Mouse (Mus musculus) intestine, postnatal 0 days (tissue): ENCODE data around the gene Crabp2. TPM values are rescaled to one million over a fixed set of nuclear protein-coding genes. Genes with fewer than 3 reads are reported as not detected.
A peak's percentile ranks its signal among the peaks of the same experiment; 100 is the strongest.

Experiments
- ATAC-seq: fragments of 200-750 bp; cut with Nextera tagmentation; 2 replicates; pipeline ENCODE4 v1.8.0; 2017; ENCODE audit warnings: mild to moderate bottlenecking, moderate TSS enrichment, moderate library complexity
- H3K27ac ChIP-seq: fragments of 300-500 bp; sonication (generic); 2 replicates; pipeline ENCODE4 v1.5.1; 2014; ENCODE audit warnings: mild to moderate bottlenecking, low read depth, low read length, moderate library complexity
- H3K27me3 ChIP-seq: fragments of 300-500 bp; sonication (generic); replicated peaks from 2 replicates; pipeline ENCODE4 v1.6.1; 2014; ENCODE audit warnings: low read length, mixed read lengths; ENCODE audit not compliant: control insufficient read depth, insufficient read depth
- H3K36me3 ChIP-seq: fragments of 300-500 bp; sonication (generic); 2 replicates; pipeline ENCODE4 v1.6.1; 2014; ENCODE audit warnings: mild to moderate bottlenecking, moderate library complexity; ENCODE audit not compliant: control insufficient read depth, insufficient read depth
- H3K4me1 ChIP-seq: fragments of 300-500 bp; sonication (generic); replicated peaks from 2 replicates; pipeline ENCODE4 v1.6.1; 2014; ENCODE audit warnings: antibody characterized with exemption, low read length, mixed read lengths; ENCODE audit not compliant: control insufficient read depth, insufficient read depth
- H3K4me2 ChIP-seq: fragments of 300-500 bp; sonication (generic); replicated peaks from 2 replicates; pipeline ENCODE4 v1.6.1; 2014; ENCODE audit warnings: low read depth, mild to moderate bottlenecking, moderate library complexity
- H3K4me3 ChIP-seq: fragments of 300-500 bp; sonication (generic); 2 replicates; pipeline ENCODE4 v1.5.1; 2014; ENCODE audit warnings: low read depth, low read length
- H3K9ac ChIP-seq: fragments of 300-500 bp; sonication (generic); 2 replicates; pipeline ENCODE4 v1.6.1; 2014; ENCODE audit warnings: mild to moderate bottlenecking, low read depth, low read length
- H3K9me3 ChIP-seq: fragments of 300-500 bp; sonication (generic); 2 replicates; pipeline ENCODE4 v1.6.1; 2016; ENCODE audit warnings: mixed run types; ENCODE audit not compliant: control insufficient read depth
- CTCF ChIP-seq: sonication (generic); IDR thresholded peaks from 2 replicates; pipeline ENCODE4 v1.5.1; 2016; ENCODE audit warnings: low read depth, mild to moderate bottlenecking, control low read depth, antibody characterized with exemption, moderate library complexity
- WGBS: fragments of 180-500 bp; shearing (Covaris S2); extraction: QIAGEN DNeasy Blood & Tissue Kit; methylation state at CpG from one replicate; pipeline ENCODE4 v1.1.7; 2014; 5-methylcytosine and 5-hydroxymethylcytosine counted together
- polyA plus RNA-seq: library from polyadenylated mRNA; unstranded; fragments of >200 nt; fragmentation: Nextera tagmentation; extraction: Ambion mirVana; gene quantifications from 2 replicates; pipeline ENCODE4 v1.2.1, GENCODE M21; 2015

The Crabp2 gene
- polyA plus RNA-seq, 1 experiment from 2014 or later, result 1.9 TPM

GRCm38 (mm10) chr3:87999243-87999895 lies 50.9 kb downstream of the Crabp2 start:
- ATAC-seq, result no peak

GRCm38 (mm10) chr3:88000181-88000580 lies 51.7 kb downstream of the Crabp2 start, which contains the start of gene Bcan:
Gene Bcan, minus strand, starts transcription at chr3:88000230.
- H3K27ac ChIP-seq, result no peak within 1 kb of the TSS
- H3K4me2 ChIP-seq, result peak within 1 kb of the TSS; percentile 57
- peaks cover 4% of the 10 kb centered on the region; the same call in 1 of the 2 replicates for H3K4me1 ChIP-seq
- whole genome bisulfite sequencing, result 0% methylated on average over 35 of the region's 39 CpGs
- H3K9me3 ChIP-seq, result no peaks in the 10 kb centered on the region
- H3K36me3 ChIP-seq, result no peaks in the 10 kb centered on the region
- no peak for ATAC-seq
- H3K9ac ChIP-seq, result no peak within 1 kb of the TSS
- TF ChIP-seq CTCF, result 0 out of 2 replicates have a peak, but pooled peaks have one; percentile 4
- peaks cover 75% of the 10 kb centered on the region for H3K27me3 ChIP-seq
- peak within 1 kb of the TSS; percentile 20 for H3K4me3 ChIP-seq

More at GRCm38 (mm10) chr3:87999243-87999895, 50.9 kb downstream of the Crabp2 start:
- no peak overlapping the region for H3K27ac ChIP-seq
- no peaks in the 10 kb centered on the region for H3K36me3 ChIP-seq
- whole genome bisulfite sequencing, result 3% methylated on average over 38 of the region's 38 CpGs
- peaks cover 4% of the 10 kb centered on the region; the same call in 1 of the 2 replicates for H3K4me1 ChIP-seq
- TF ChIP-seq CTCF, result no peak
- no peak overlapping the region for H3K9ac ChIP-seq
- H3K27me3 ChIP-seq, result peaks cover 82% of the 10 kb centered on the region
- H3K9me3 ChIP-seq, result no peaks in the 10 kb centered on the region
- peak overlapping the region; percentile 57 for H3K4me2 ChIP-seq
- H3K4me3 ChIP-seq, result peak overlapping the region; percentile 20; the same call in 1 of the 2 replicates

GRCm38 (mm10) chr3:88000816-88001595 lies 52.5 kb downstream of the Crabp2 start:
- 14% methylated on average over 11 of the region's 11 CpGs for WGBS
- Histone ChIP-seq H3K4me3 (no peak overlapping the region), H3K9ac (no peak overlapping the region), H3K4me2 (no peak overlapping the region), H3K36me3 (no peaks in the 10 kb centered on the region), H3K27me3 (peaks cover 67% of the 10 kb centered on the region), H3K4me1 (peaks cover 4% of the 10 kb centered on the region; the same call in 1 of the 2 replicates), H3K27ac (no peak overlapping the region), H3K9me3 (no peaks in the 10 kb centered on the region)
- no peak for ATAC-seq
- no peak for TF ChIP-seq CTCF

- Histone ChIP-seq H3K9ac (no peak overlapping the region), H3K9me3 (no peaks in the 10 kb centered on the region), H3K27ac (no peak overlapping the region), H3K4me1 (no peaks in the 10 kb centered on the region), H3K27me3 (peaks cover 52% of the 10 kb centered on the region), H3K36me3 (no peaks in the 10 kb centered on the region), H3K4me3 (no peak overlapping the region), H3K4me2 (no peak overlapping the region)
- peak; percentile 16; the same call in 1 of the 2 replicates for TF ChIP-seq CTCF
- WGBS, result 2% methylated on average over 17 of the region's 17 CpGs
- no peak for ATAC-seq
These were observed 54.0 kb downstream of the Crabp2 start for GRCm38 (mm10) chr3:88002291-88002976.

Other genes with a start within 250 kb of the Crabp2 start
- gene Lrrc71, start 200.0 kb upstream of the Crabp2 start, polyA plus RNA-seq, result 0.23 and 0.34 TPM in 2 replicates
- gene Ntrk1, start 153.5 kb upstream of the Crabp2 start, polyA plus RNA-seq, result 0.16 and 0.18 TPM in 2 replicates
- 0.05 TPM in 2 replicates for gene Insrr, start 151.7 kb upstream of the Crabp2 start, polyA plus RNA-seq
- 7.7 and 10.1 TPM in 2 replicates for gene Pear1, start 124.4 kb upstream of the Crabp2 start, polyA plus RNA-seq
- 0.17 and 0.47 TPM in 2 replicates for gene Sh2d2a, start 101.9 kb upstream of the Crabp2 start, polyA plus RNA-seq
- 7.9 and 8.0 TPM in 2 replicates for gene Prcc, start 63.1 kb upstream of the Crabp2 start, polyA plus RNA-seq
- 93.8 and 107 TPM in 2 replicates for gene Hdgf, start 42.3 kb upstream of the Crabp2 start, polyA plus RNA-seq
- gene Mrpl24, start 29.2 kb upstream of the Crabp2 start, polyA plus RNA-seq, result 74.9 and 79.5 TPM in 2 replicates
- 13.9 and 14.1 TPM in 2 replicates for gene Isg20l2, start 18.4 kb upstream of the Crabp2 start, polyA plus RNA-seq
- gene Rrnad1, start 17.9 kb upstream of the Crabp2 start, polyA plus RNA-seq, result 5.8 and 6.1 TPM in 2 replicates
- gene Nes, start 22.4 kb downstream of the Crabp2 start, polyA plus RNA-seq, result 9.2 and 9.5 TPM in 2 replicates
- 0.17 and 0.24 TPM in 2 replicates for gene Bcan, start 51.6 kb downstream of the Crabp2 start, polyA plus RNA-seq
- gene Hapln2, start 78.9 kb downstream of the Crabp2 start, polyA plus RNA-seq, result not detected in 2 replicates
- gene Gpatch4, start 94.4 kb downstream of the Crabp2 start, polyA plus RNA-seq, result 13.6 and 16.8 TPM in 2 replicates
- gene Naxe, start 109.8 kb downstream of the Crabp2 start, polyA plus RNA-seq, result 109 and 118 TPM in 2 replicates
- not detected in 2 replicates for gene Ttc24, start 129.6 kb downstream of the Crabp2 start, polyA plus RNA-seq
- 4.3 TPM in 2 replicates for gene Iqgap3, start 133.3 kb downstream of the Crabp2 start, polyA plus RNA-seq
- gene Mef2d, start 193.7 kb downstream of the Crabp2 start, polyA plus RNA-seq, result 15.8 and 16.2 TPM in 2 replicates